Mouse (Mus musculus) forebrain, embryonic 14.5 days (tissue): Measurements from ENCODE around the gene Gm4894. TPM values are rescaled to one million over a fixed set of nuclear protein-coding genes. Genes with fewer than 3 reads are reported as not detected.

ENCODE experiments used
- ATAC-seq: fragments of 200-750 bp; cut with Nextera tagmentation; 2 replicates; pipeline ENCODE4 v1.8.0; 2017; ENCODE audit warnings: mild to moderate bottlenecking, moderate library complexity
- DNase-seq: peaks from one replicate; pipeline ENCODE4 v3.0.0-alpha.2; 2015; ENCODE audit warnings: low spot score
- H3K27ac ChIP-seq: fragments of 300-500 bp; sonication (generic); 2 replicates; pipeline ENCODE4 v1.5.1; 2014; ENCODE audit warnings: low read depth, mild to moderate bottlenecking, control low read depth, low read length, moderate library complexity
- H3K27me3 ChIP-seq: fragments of 300-500 bp; sonication (generic); replicated peaks from 2 replicates; pipeline ENCODE4 v1.6.1; 2014; ENCODE audit warnings: low read length, control low read depth, mixed read lengths; ENCODE audit not compliant: control insufficient read depth, insufficient read depth
- H3K36me3 ChIP-seq: fragments of 300-500 bp; sonication (generic); 2 replicates; pipeline ENCODE4 v1.6.1; 2014; ENCODE audit warnings: low read length, control low read depth; ENCODE audit not compliant: control insufficient read depth, insufficient read depth
- H3K4me1 ChIP-seq: fragments of 300-500 bp; sonication (generic); 2 replicates; pipeline ENCODE4 v1.6.1; 2014; ENCODE audit warnings: antibody characterized with exemption, low read length, control low read depth; ENCODE audit not compliant: control insufficient read depth, insufficient read depth
- H3K4me2 ChIP-seq: fragments of 300-500 bp; sonication (generic); 2 replicates; pipeline ENCODE4 v1.6.1; 2014; ENCODE audit warnings: mild to moderate bottlenecking, control low read depth, low read length
- H3K4me3 ChIP-seq: fragments of 300-500 bp; sonication (generic); 2 replicates; pipeline ENCODE4 v1.5.1; 2014; ENCODE audit warnings: low read depth, low read length, control low read depth
- H3K9ac ChIP-seq: fragments of 300-500 bp; sonication (generic); 2 replicates; pipeline ENCODE4 v1.6.1; 2014; ENCODE audit warnings: mild to moderate bottlenecking, low read length, control low read depth, moderate library complexity
- H3K9me3 ChIP-seq: fragments of 300-500 bp; sonication (generic); replicated peaks from 2 replicates; pipeline ENCODE4 v1.6.1; 2016; ENCODE audit warnings: low read length, control low read depth, mixed read lengths; ENCODE audit not compliant: control insufficient read depth
- WGBS: fragments of 180-500 bp; shearing (Covaris S2); extraction: QIAGEN DNeasy Blood & Tissue Kit; methylation state at CpG from one replicate; pipeline ENCODE4 v1.1.7; 2014; 5-methylcytosine and 5-hydroxymethylcytosine counted together
- polyA plus RNA-seq: library from polyadenylated mRNA; unstranded; fragments of >200 nt; fragmentation: Nextera tagmentation; extraction: Ambion mirVana; gene quantifications from 2 replicates; pipeline ENCODE4 v1.2.1, GENCODE M21; 2014

Gm4894 gene
- polyA plus RNA-seq, 1 experiment from 2014 or later, result not detected

- Histone ChIP-seq H3K4me3 (no peak overlapping the region), H3K27ac (no peak overlapping the region), H3K36me3 (no peaks in the 10 kb centered on the region), H3K9me3 (no peaks in the 10 kb centered on the region; the same call in 1 of the 2 replicates), H3K9ac (no peak overlapping the region), H3K4me1 (no peaks in the 10 kb centered on the region), H3K4me2 (no peak overlapping the region), H3K27me3 (no peaks in the 10 kb centered on the region)
- 65% methylated on average over 7 of the region's 7 CpGs for WGBS
- DNase-seq, result no peak
- no peak for ATAC-seq
Measured at GRCm38 (mm10) chr9:49268949-49269348, 18.6 kb downstream of the Gm4894 start.

- no peak for DNase-seq
- Histone ChIP-seq H3K27ac (no peak overlapping the region), H3K9ac (no peak overlapping the region), H3K9me3 (no peaks in the 10 kb centered on the region; the same call in 1 of the 2 replicates), H3K4me1 (no peaks in the 10 kb centered on the region), H3K4me2 (no peak overlapping the region), H3K27me3 (no peaks in the 10 kb centered on the region), H3K4me3 (no peak overlapping the region), H3K36me3 (no peaks in the 10 kb centered on the region)
- no peak for ATAC-seq
- WGBS, result 45% methylated on average over 7 of the region's 7 CpGs
Measured at GRCm38 (mm10) chr9:49273566-49273965, 23.2 kb downstream of the Gm4894 start.

- peak; percentile 82 for DNase-seq
- 19% methylated on average over 4 of the region's 4 CpGs for WGBS
- H3K36me3 ChIP-seq, result no peaks in the 10 kb centered on the region
- no peak overlapping the region for H3K4me2 ChIP-seq
- H3K27me3 ChIP-seq, result no peaks in the 10 kb centered on the region
- H3K4me1 ChIP-seq, result no peaks in the 10 kb centered on the region
- H3K4me3 ChIP-seq, result no peak overlapping the region
- ATAC-seq, result peak; percentile 48; the same call in 1 of the 2 replicates
- H3K9ac ChIP-seq, result no peak overlapping the region
- H3K9me3 ChIP-seq, result no peaks in the 10 kb centered on the region; the same call in 1 of the 2 replicates
- H3K27ac ChIP-seq, result no peak overlapping the region
Measured at GRCm38 (mm10) chr9:49275976-49276375, 25.6 kb downstream of the Gm4894 start.

DNA sequence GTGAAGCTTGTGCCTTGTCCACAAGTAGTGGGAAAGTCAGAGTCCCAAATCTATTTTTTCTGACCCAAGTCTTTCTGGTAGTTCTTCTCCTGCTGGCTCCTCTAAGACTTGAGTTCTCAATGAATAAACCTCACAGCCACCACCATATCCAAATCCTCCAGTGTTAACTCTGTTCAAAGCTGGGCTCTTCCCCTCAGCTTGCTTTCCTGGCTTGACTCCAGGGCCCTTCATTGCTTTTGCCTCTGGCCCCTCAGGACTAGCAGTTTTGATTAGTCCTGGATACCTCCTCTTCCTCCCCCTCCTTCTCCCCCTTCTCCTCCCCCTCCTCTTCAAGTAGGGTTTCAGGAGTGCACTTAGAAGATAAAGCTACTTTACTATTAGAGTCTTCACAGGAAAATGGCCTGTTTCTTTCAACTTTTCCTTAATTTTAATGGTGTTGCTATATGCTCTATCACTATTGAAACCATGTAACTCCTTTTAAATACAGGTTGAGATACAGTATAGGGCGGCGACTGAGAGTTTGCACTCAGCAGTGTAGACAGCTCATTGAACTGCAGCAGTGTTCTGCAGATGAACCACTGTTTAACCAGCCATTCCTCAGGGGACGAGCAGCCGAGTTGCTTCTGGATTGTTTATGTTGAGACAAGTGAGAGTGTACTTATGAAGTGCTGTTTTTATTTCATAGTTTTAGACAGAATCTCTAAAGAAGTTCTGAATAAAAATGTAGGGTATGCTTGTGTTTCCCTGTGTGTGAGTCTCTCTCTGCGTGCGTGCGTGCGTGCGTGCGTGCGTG, 26.4 kb downstream of the Gm4894 start:
- DNase-seq (no peak), ATAC-seq (no peak)
- no peak overlapping the region for H3K4me3 ChIP-seq
- no peak overlapping the region for H3K4me2 ChIP-seq
- WGBS, result 91% methylated on average over 11 of the region's 11 CpGs
- H3K4me1 ChIP-seq, result no peaks in the 10 kb centered on the region
- no peak overlapping the region for H3K9ac ChIP-seq
- no peaks in the 10 kb centered on the region for H3K27me3 ChIP-seq
- no peaks in the 10 kb centered on the region for H3K36me3 ChIP-seq
- no peaks in the 10 kb centered on the region for H3K9me3 ChIP-seq
- no peak overlapping the region for H3K27ac ChIP-seq

GRCm38 (mm10) chr9:49295101-49295500, 44.8 kb downstream of the Gm4894 start:
- H3K4me3 ChIP-seq, result no peak overlapping the region
- ATAC-seq (no peak), DNase-seq (no peak)
- no peak overlapping the region for H3K27ac ChIP-seq
- no peaks in the 10 kb centered on the region for H3K9me3 ChIP-seq
- H3K36me3 ChIP-seq, result no peaks in the 10 kb centered on the region
- H3K9ac ChIP-seq, result no peak overlapping the region
- no peak overlapping the region for H3K4me2 ChIP-seq
- H3K27me3 ChIP-seq, result no peaks in the 10 kb centered on the region
- no peaks in the 10 kb centered on the region for H3K4me1 ChIP-seq
- WGBS, result 54% methylated on average over 1 of the region's 1 CpGs

DNA sequence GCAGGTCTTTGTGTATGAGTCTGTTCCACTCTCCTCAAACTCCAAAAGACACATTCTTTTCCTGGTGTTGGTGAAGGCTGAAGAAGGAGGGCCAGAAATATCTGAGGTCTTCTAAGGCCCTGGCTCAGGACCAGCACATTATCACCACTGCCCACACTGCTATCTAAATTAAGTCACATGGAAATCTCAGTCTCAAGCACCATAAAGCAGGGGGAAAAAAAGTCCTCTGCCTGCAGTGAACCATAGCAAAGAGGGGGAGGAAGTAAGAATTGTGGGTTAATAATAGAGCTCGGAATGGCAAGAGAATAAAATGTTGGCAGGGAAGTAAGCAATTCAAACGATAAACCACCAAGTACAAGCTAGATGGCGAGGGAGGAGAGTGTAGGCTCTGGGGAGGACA, 57.2 kb downstream of the Gm4894 start:
- no peak for ATAC-seq
- no peaks in the 10 kb centered on the region for H3K9me3 ChIP-seq
- no peak overlapping the region for H3K4me3 ChIP-seq
- H3K4me1 ChIP-seq, result no peaks in the 10 kb centered on the region
- no peak for DNase-seq
- H3K27ac ChIP-seq, result no peak overlapping the region
- H3K27me3 ChIP-seq, result no peaks in the 10 kb centered on the region
- H3K4me2 ChIP-seq, result no peak overlapping the region
- no peaks in the 10 kb centered on the region for H3K36me3 ChIP-seq
- no peak overlapping the region for H3K9ac ChIP-seq
- 70% methylated on average over 3 of the region's 3 CpGs for WGBS

- no peak overlapping the region for H3K4me3 ChIP-seq
- H3K4me2 ChIP-seq, result no peak overlapping the region
- DNase-seq (peak; percentile 28), ATAC-seq (no peak)
- H3K9me3 ChIP-seq, result no peaks in the 10 kb centered on the region
- H3K4me1 ChIP-seq, result no peaks in the 10 kb centered on the region
- no peaks in the 10 kb centered on the region for H3K27me3 ChIP-seq
- no peak overlapping the region for H3K27ac ChIP-seq
- no peak overlapping the region for H3K9ac ChIP-seq
- WGBS, result 53% methylated on average over 4 of the region's 4 CpGs
- H3K36me3 ChIP-seq, result no peaks in the 10 kb centered on the region
Measured at GRCm38 (mm10) chr9:49310821-49311220, 60.5 kb downstream of the Gm4894 start.

DNA sequence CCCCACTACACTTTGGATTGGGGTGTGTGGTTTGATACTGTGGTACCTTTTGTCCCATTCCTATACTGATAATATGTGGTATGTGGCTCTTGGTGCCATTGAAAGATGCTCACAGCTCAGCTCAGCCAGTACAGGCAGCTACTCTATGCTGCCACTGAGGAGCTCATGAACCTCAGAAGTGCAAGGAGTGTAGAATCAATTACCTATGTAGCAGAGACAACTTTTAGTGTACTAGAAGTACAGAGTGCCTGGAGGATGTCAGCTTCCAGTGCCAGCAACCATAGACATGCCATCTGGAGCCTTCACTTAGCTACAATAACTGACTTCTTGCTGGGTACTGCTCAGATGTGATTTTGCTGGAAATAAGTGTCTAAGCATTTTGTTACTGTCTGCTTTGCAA, 68.3 kb downstream of the Gm4894 start:
- H3K4me3 ChIP-seq, result no peak overlapping the region
- DNase-seq, result peak; percentile 15
- no peaks in the 10 kb centered on the region for H3K27me3 ChIP-seq
- H3K4me2 ChIP-seq, result no peak overlapping the region
- no peak overlapping the region for H3K27ac ChIP-seq
- no peaks in the 10 kb centered on the region for H3K36me3 ChIP-seq
- H3K9ac ChIP-seq, result no peak overlapping the region
- no peaks in the 10 kb centered on the region for H3K4me1 ChIP-seq
- ATAC-seq, result no peak
- no peaks in the 10 kb centered on the region for H3K9me3 ChIP-seq
